31 mouse cellular contexts compared by ENCODE assay signal in the genomic region with DNA sequence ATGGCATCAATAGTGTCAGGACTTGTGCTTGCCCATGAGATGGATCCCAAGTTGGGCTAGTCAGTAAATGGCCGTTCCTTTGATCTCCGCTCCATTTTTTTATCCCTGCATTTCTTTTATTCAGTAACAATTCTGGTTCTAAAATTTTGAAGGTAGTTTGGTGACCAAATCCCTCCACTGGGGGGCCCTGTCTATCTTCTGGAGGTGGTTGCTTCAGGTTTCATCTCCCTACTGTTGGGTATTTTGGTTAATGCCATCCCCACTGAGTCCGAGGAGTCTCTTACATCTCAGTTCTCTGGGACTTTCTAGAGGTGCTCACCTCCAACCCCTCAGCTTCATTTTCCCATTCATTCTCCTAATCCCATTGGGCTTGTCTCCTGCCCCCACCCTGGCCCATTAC. TPM values are rescaled to one million over a fixed set of nuclear protein-coding genes. Genes with fewer than 3 reads are reported as not detected.
DNase-seq lines count a peak whose midpoint lies in the region; ATAC-seq and TF ChIP-seq lines count a peak whose summit lies in the region.
"Had no signal": no experiment of that assay in that cellular context is flagged by ENCODE, and none has a peak within 500 bp of the region (broad histone marks: within the 10 kb centered on the region; RNA-seq: fewer than 3 reads in every experiment).

No protein-coding gene starts in this region.

- no peaks in the 10 kb centered on the region for H3K9me3 ChIP-seq in CH12.LX (replicated peaks; ENCODE audit: low read length)
- H3K9me3 ChIP-seq: embryonic facial prominence, embryonic 10.5 days; embryonic facial prominence, embryonic 13.5 days; forebrain, embryonic 10.5 days; forebrain, embryonic 13.5 days; G1E; heart, embryonic 10.5 days; heart, embryonic 13.5 days had no signal

- H3K4me3 ChIP-seq in heart, adult 2 months = no peak overlapping the region
- no peak overlapping the region for H3K4me3 ChIP-seq in CH12.LX (replicated peaks in 1 of 3; ENCODE audit: low read depth in 2 of 3, low read length in 2 of 3, poor library complexity in 1 of 3)
- H3K4me3 ChIP-seq: embryonic facial prominence, embryonic 10.5 days; embryonic facial prominence, embryonic 13.5 days; erythroblast, embryonic 14.5 days; forebrain, embryonic 10.5 days; forebrain, embryonic 13.5 days; heart, embryonic 10.5 days; heart, embryonic 13.5 days had no signal

- no peak overlapping the region for H3K4me2 ChIP-seq in CH12.LX (ENCODE audit: insufficient read depth, low read depth, poor library complexity, severe bottlenecking)
- H3K4me2 ChIP-seq: embryonic facial prominence, embryonic 13.5 days; forebrain, embryonic 13.5 days; heart, embryonic 13.5 days; hindbrain, embryonic 14.5 days had no signal

- TF ChIP-seq RAD21 in CH12.LX (IDR thresholded peaks at IDR 0.05; ENCODE audit: low read depth, low read length) = peak; percentile 51

- H3K9ac ChIP-seq in heart, adult 2 months (ENCODE audit: low read depth, low read length) = no peak overlapping the region
- H3K9ac ChIP-seq in CH12.LX (ENCODE audit: insufficient read depth, low read depth) = no peak overlapping the region
- H3K9ac ChIP-seq: embryonic facial prominence, embryonic 13.5 days; forebrain, embryonic 13.5 days; heart, embryonic 13.5 days; hindbrain, embryonic 14.5 days had no signal

- TF ChIP-seq POLR2A in heart, adult 2 months (IDR thresholded peaks at IDR 0.05; ENCODE audit: insufficient read depth, low read depth, low read length) = no peak
- TF ChIP-seq POLR2A in CH12.LX (IDR thresholded peaks at IDR 0.05; ENCODE audit: low read depth, low read length) = no peak

- 0 out of 2 replicates have a peak, but pooled peaks have one; percentile 15 for ATAC-seq in common myeloid progenitor, adult 5-6 weeks (replicated peaks; ENCODE audit: low read depth, poor library complexity, severe bottlenecking)
- ATAC-seq in megakaryocyte-erythroid progenitor cell, adult 5-6 weeks (replicated peaks; ENCODE audit: low FRiP score, low TSS enrichment, poor library complexity, severe bottlenecking) = peak; percentile 61; the same call in 1 of the 2 replicates
- no peak for ATAC-seq in granulocyte monocyte progenitor cell, adult 5-6 weeks (replicated peaks; ENCODE audit: poor library complexity, severe bottlenecking)
- ATAC-seq: activated CD4-positive, CD25-positive, alpha-beta regulatory T cell, adult 4 months; forebrain, embryonic 13.5 days; forebrain, embryonic 16.5 days; hindbrain, postnatal 0 days; inflammation-experienced regulatory T-cells, adult 6 months had no signal

- no peak overlapping the region for H3K27ac ChIP-seq in heart, adult 2 months
- H3K27ac ChIP-seq in CH12.LX (ENCODE audit: insufficient read depth, low read depth) = no peak overlapping the region
- H3K27ac ChIP-seq: embryonic facial prominence, embryonic 10.5 days; embryonic facial prominence, embryonic 13.5 days; forebrain, embryonic 10.5 days; forebrain, embryonic 13.5 days; heart, embryonic 10.5 days; heart, embryonic 13.5 days; hindbrain, embryonic 14.5 days; hindbrain, postnatal 0 days had no signal

- H3K36me3 ChIP-seq in heart, adult 2 months (ENCODE audit: control insufficient read depth, insufficient read depth, low read length) = no peaks in the 10 kb centered on the region
- H3K36me3 ChIP-seq in CH12.LX (replicated peaks in 1 of 2; ENCODE audit: control insufficient read depth in 1 of 2, insufficient read depth in 1 of 2, low read length in 1 of 2) = no peaks in the 10 kb centered on the region
- H3K36me3 ChIP-seq: embryonic facial prominence, embryonic 10.5 days; embryonic facial prominence, embryonic 13.5 days; forebrain, embryonic 10.5 days; G1E; heart, embryonic 10.5 days; heart, embryonic 13.5 days had no signal

- H3K4me1 ChIP-seq in heart, adult 2 months (ENCODE audit: control insufficient read depth, insufficient read depth, low read length) = no peaks in the 10 kb centered on the region
- no peaks in the 10 kb centered on the region for H3K4me1 ChIP-seq in CH12.LX (ENCODE audit: control insufficient read depth in 1 of 2, insufficient read depth in 2 of 2)
- H3K4me1 ChIP-seq: embryonic facial prominence, embryonic 10.5 days; embryonic facial prominence, embryonic 13.5 days; forebrain, embryonic 10.5 days; forebrain, embryonic 13.5 days; heart, embryonic 10.5 days; heart, embryonic 13.5 days had no signal

- H3K27me3 ChIP-seq in heart, adult 2 months (ENCODE audit: control insufficient read depth, insufficient read depth, low read length) = no peaks in the 10 kb centered on the region
- no peaks in the 10 kb centered on the region for H3K27me3 ChIP-seq in CH12.LX (replicated peaks)
- H3K27me3 ChIP-seq: embryonic facial prominence, embryonic 13.5 days; forebrain, embryonic 13.5 days; heart, embryonic 13.5 days had no signal

- H3K79me2 ChIP-seq in heart, adult 2 months (replicated peaks; ENCODE audit: control insufficient read depth, insufficient read depth, low read length) = no peaks in the 10 kb centered on the region
- no peaks in the 10 kb centered on the region for H3K79me2 ChIP-seq in CH12.LX (replicated peaks; ENCODE audit: control insufficient read depth, extremely low read depth, insufficient read depth, poor library complexity, severe bottlenecking)

- peak; percentile 57 for DNase-seq in heart, adult 11 months
- no peak for DNase-seq in heart, adult 2 months
- no peak for DNase-seq in CH12.LX (ENCODE audit: extremely low read depth)
- DNase-seq in ovary, postnatal 10 days (ENCODE audit: low spot score) = no peak
- DNase-seq: adrenal gland, adult 8-10 months; adrenal gland, postnatal 25 days; cerebellum, adult 18-20 months; cerebellum, adult 9-10 months; cerebellum, postnatal 25 days; embryo, embryonic 11 days; gastrocnemius, postnatal 10 days; gastrocnemius, postnatal 36 days; heart, adult 18-20 months; heart, postnatal 14 days; heart, postnatal 4 days had no signal

- intact Hi-C loops in heart, adult 2 months (cut with DNase I) = no loop called here

- dilution Hi-C loops in CH12.LX (cut with MboI; ENCODE audit: extremely low pct_ligation_motif_present, extremely low pct_unique_long_range_greater_than_20kb, low sequenced_read_pairs) = no loop called here

- in situ Hi-C loops in CH12.LX (cut with MboI; ENCODE audit: low pct_ligation_motif_present, low pct_unique_long_range_greater_than_20kb, low sequenced_read_pairs) = no loop called here

- WGBS in heart, adult 2 months = 98% methylated on average over 3 of the region's 3 CpGs

- TF ChIP-seq EP300 in heart, adult 2 months (IDR thresholded peaks at IDR 0.05; ENCODE audit: insufficient read depth, low read depth, low read length) = no peak
- TF ChIP-seq EP300 in CH12.LX (IDR thresholded peaks at IDR 0.05; ENCODE audit: low read length) = no peak

- no peak for TF ChIP-seq CTCF in heart, adult 2 months (IDR thresholded peaks at IDR 0.05)
- peak in 1 of 2 experiments; percentile 47; a peak in 2 of 4 replicates for TF ChIP-seq CTCF in CH12.LX (conservative IDR thresholded peaks at IDR 0.05 in 1 of 2, IDR thresholded peaks at IDR 0.05 in 1 of 2; ENCODE audit: low read depth in 2 of 2, low read length in 2 of 2)

TF ChIP-seq in CH12.LX, 34 proteins besides CTCF, POLR2A, EP300 and RAD21:
- TF ChIP-seq ZKSCAN1 (IDR thresholded peaks at IDR 0.05; ENCODE audit: borderline replicate concordance, low read depth, low read length) = no peak
- TF ChIP-seq NRF1 (IDR thresholded peaks at IDR 0.05; ENCODE audit: low read depth, low read length) = no peak
- TF ChIP-seq HCFC1 (IDR thresholded peaks at IDR 0.05; ENCODE audit: low read depth, low read length) = no peak
- no peak for TF ChIP-seq BHLHE40 (IDR thresholded peaks at IDR 0.05; ENCODE audit: low read depth, low read length)
- TF ChIP-seq PAX5 (IDR thresholded peaks at IDR 0.05; ENCODE audit: low read length) = no peak
- TF ChIP-seq JUND (conservative IDR thresholded peaks at IDR 0.05; ENCODE audit: low read depth, low read length) = no peak
- no peak for TF ChIP-seq ZMIZ1 (IDR thresholded peaks at IDR 0.05; ENCODE audit: low read depth, low read length)
- peak; percentile 43 for TF ChIP-seq SMC3 (IDR thresholded peaks at IDR 0.05; ENCODE audit: low read depth, low read length)
- TF ChIP-seq MEF2A (IDR thresholded peaks at IDR 0.05; ENCODE audit: borderline replicate concordance, low read depth, low read length) = no peak

RNA-seq across cellular contexts. Expression of gene Ube2e3, which starts 38.0 kb away (rescaled TPM):
- total RNA-seq in heart, adult 2 months (2021) = 10 to 100 TPM; 42.1 to 47.8 TPM
- 20.9 and 39.4 TPM in 2 replicates for polyA plus RNA-seq in heart, adult 2 months (2012; rRNA removed)
- total RNA-seq in CH12.LX (2012; rRNA removed) = 22.1 and 26.8 TPM in 2 replicates
- 66.4 and 81.8 TPM in 2 replicates for total RNA-seq in CH12.LX (2014; rRNA removed)
- polyA plus RNA-seq in CH12.LX (2012; ENCODE audit: insufficient read length, low read depth) = 44.7 TPM in 2 replicates
- total RNA-seq in common myeloid progenitor, adult 5-6 weeks (2017) = 77.6 and 98.7 TPM in 2 replicates
- total RNA-seq in megakaryocyte-erythroid progenitor cell, adult 5-6 weeks (2014; fragmentation: Nextera tagmentation) = 68.2 and 83.1 TPM in 2 replicates
- 66.6 and 73.7 TPM in 2 replicates for total RNA-seq in megakaryocyte-erythroid progenitor cell, adult 5-6 weeks (2017)
- 50.5 and 62.7 TPM in 2 replicates for total RNA-seq in granulocyte monocyte progenitor cell, adult 5-6 weeks (2014; fragmentation: Nextera tagmentation)
- 39.7 and 40.2 TPM in 2 replicates for total RNA-seq in granulocyte monocyte progenitor cell, adult 5-6 weeks (2017)
